Mouse (Mus musculus) heart, adult 2 months (tissue): ENCODE results near the gene Zc3h10. TPM values are rescaled to one million over a fixed set of nuclear protein-coding genes. Genes with fewer than 3 reads are reported as not detected.

Source experiments
- DNase-seq, 2 experiments: peaks; one replicate each; pipeline ENCODE4 v3.0.0; 2021
- H3K27ac ChIP-seq: fragments of 200-600 bp; 2 replicates; pipeline ENCODE4 v1.8.1; 2022
- H3K27me3 ChIP-seq: fragments of 200-500 bp; 2 replicates; pipeline ENCODE4 v1.6.1; 2012; ENCODE audit warnings: mild to moderate bottlenecking, low read length, inconsistent platforms, mixed read lengths; ENCODE audit not compliant: control insufficient read depth, insufficient read depth
- H3K36me3 ChIP-seq: fragments of 200-500 bp; 2 replicates; pipeline ENCODE4 v1.6.1; 2012; ENCODE audit warnings: low read length, inconsistent platforms; ENCODE audit not compliant: control insufficient read depth, insufficient read depth
- H3K4me1 ChIP-seq: fragments of 200-500 bp; 2 replicates; pipeline ENCODE4 v1.6.1; 2011; ENCODE audit warnings: low read length; ENCODE audit not compliant: control insufficient read depth, insufficient read depth
- H3K4me3 ChIP-seq: fragments of 200-600 bp; 2 replicates; pipeline ENCODE4 v1.8.1; 2022
- H3K79me2 ChIP-seq: fragments of 200-500 bp; replicated peaks from 2 replicates; pipeline ENCODE4 v1.6.1; 2012; ENCODE audit warnings: mild to moderate bottlenecking, inconsistent platforms, low read length, moderate library complexity, mixed read lengths; ENCODE audit not compliant: control insufficient read depth, insufficient read depth
- H3K9ac ChIP-seq: fragments of 200-500 bp; 2 replicates; pipeline ENCODE4 v1.6.1; 2012; ENCODE audit warnings: low read depth, mild to moderate bottlenecking, control low read depth, inconsistent platforms, low read length, mixed read lengths
- CTCF ChIP-seq: fragments of 200-600 bp; IDR thresholded peaks from 2 replicates; pipeline ENCODE4 v1.8.1; 2022; ENCODE audit warnings: antibody characterized with exemption, mild to moderate bottlenecking, moderate library complexity
- EP300 ChIP-seq: fragments of 200-500 bp; IDR thresholded peaks from 2 replicates; pipeline ENCODE4 v1.6.1; 2011; ENCODE audit warnings: low read depth, low read length, control low read depth; ENCODE audit not compliant: insufficient read depth
- POLR2A ChIP-seq: fragments of 200-500 bp; IDR thresholded peaks from 2 replicates; pipeline ENCODE4 v1.6.1; 2011; ENCODE audit warnings: mild to moderate bottlenecking, low read depth, low read length, control low read depth; ENCODE audit not compliant: insufficient read depth
- WGBS: fragments of 180-500 bp; shearing (Covaris S2); methylation state at CpG from one replicate; pipeline ENCODE4 v1.1.7; 2018; 5-methylcytosine and 5-hydroxymethylcytosine counted together
- intact Hi-C: fragments of 180-260 bp; cut with DNase I; formaldehyde crosslinking; loops from one replicate; pipeline ENCODE4 v1.15.1; 2025
- polyA plus RNA-seq: library from polyadenylated mRNA; depleted of rRNA; stranded (reverse); fragments of >200 nt; gene quantifications from 2 replicates; pipeline ENCODE4 v1.2.3, GENCODE M21; 2012
- total RNA-seq, 2 experiments: library from RNA; stranded (reverse); gene quantifications; 2 replicates each; pipeline ENCODE4 v1.2.3; 2021

Zc3h10 gene
- total and polyA plus RNA-seq, 3 experiments, result 6.8 to 7.6 (median 7.5) TPM

- Histone ChIP-seq H3K4me3 (peak overlapping the region; percentile 71), H3K9ac (0 out of 2 replicates have a peak overlapping the region, but pooled peaks have one; percentile 20), H3K4me1 (no peaks in the 10 kb centered on the region), H3K79me2 (no peaks in the 10 kb centered on the region), H3K27me3 (no peaks in the 10 kb centered on the region), H3K27ac (no peak overlapping the region), H3K36me3 (no peaks in the 10 kb centered on the region)
- no peak for TF ChIP-seq POLR2A
- no peak for TF ChIP-seq EP300
- TF ChIP-seq CTCF, result no peak
- no peak for DNase-seq
- WGBS, result 12% methylated on average over 23 of the region's 23 CpGs
- intact Hi-C loops, result no loop called here
Observed at GRCm38 (mm10) chr10:128588775-128589463, 41.3 kb upstream of the Zc3h10 start.

GRCm38 (mm10) chr10:128588136-128588535 lies 40.6 kb upstream of the Zc3h10 start:
- TF ChIP-seq EP300 (no peak), POLR2A (no peak), CTCF (no peak)
- Histone ChIP-seq H3K27ac (no peak overlapping the region), H3K4me1 (no peaks in the 10 kb centered on the region), H3K27me3 (no peaks in the 10 kb centered on the region), H3K4me3 (no peak overlapping the region), H3K36me3 (no peaks in the 10 kb centered on the region), H3K9ac (no peak overlapping the region), H3K79me2 (no peaks in the 10 kb centered on the region)
- DNase-seq, result no peak
- intact Hi-C loops, result no loop called here
- WGBS, result 52% methylated on average over 1 of the region's 1 CpGs

GRCm38 (mm10) chr10:128587697-128588096 lies 40.1 kb upstream of the Zc3h10 start:
- no peak for DNase-seq
- 64% methylated on average over 8 of the region's 8 CpGs for WGBS
- no peak overlapping the region for H3K27ac ChIP-seq
- no peak overlapping the region for H3K9ac ChIP-seq
- H3K4me1 ChIP-seq, result no peaks in the 10 kb centered on the region
- intact Hi-C loops, result no loop called here
- no peaks in the 10 kb centered on the region for H3K27me3 ChIP-seq
- H3K79me2 ChIP-seq, result no peaks in the 10 kb centered on the region
- no peak overlapping the region for H3K4me3 ChIP-seq
- no peaks in the 10 kb centered on the region for H3K36me3 ChIP-seq
- TF ChIP-seq EP300, result no peak
- TF ChIP-seq POLR2A, result no peak
- TF ChIP-seq CTCF, result no peak

GRCm38 (mm10) chr10:128587120-128587519 lies 39.5 kb upstream of the Zc3h10 start:
- WGBS, result 68% methylated on average over 4 of the region's 4 CpGs

GRCm38 (mm10) chr10:128586546-128586945 lies 39.0 kb upstream of the Zc3h10 start:
- Histone ChIP-seq H3K4me1 (no peaks in the 10 kb centered on the region), H3K9ac (no peak overlapping the region), H3K4me3 (no peak overlapping the region), H3K27ac (no peak overlapping the region), H3K79me2 (no peaks in the 10 kb centered on the region), H3K36me3 (no peaks in the 10 kb centered on the region), H3K27me3 (no peaks in the 10 kb centered on the region)
- intact Hi-C loops, result no loop called here
- no peak for TF ChIP-seq CTCF
- no peak for TF ChIP-seq POLR2A
- TF ChIP-seq EP300, result no peak
- WGBS, result 30% methylated on average over 1 of the region's 1 CpGs
- no peak for DNase-seq

More at GRCm38 (mm10) chr10:128587120-128587519, 39.5 kb upstream of the Zc3h10 start:
- no peak overlapping the region for H3K4me3 ChIP-seq
- H3K79me2 ChIP-seq, result no peaks in the 10 kb centered on the region
- H3K4me1 ChIP-seq, result no peaks in the 10 kb centered on the region
- intact Hi-C loops, result no loop called here
- no peaks in the 10 kb centered on the region for H3K27me3 ChIP-seq
- H3K27ac ChIP-seq, result no peak overlapping the region
- TF ChIP-seq CTCF, result no peak
- TF ChIP-seq POLR2A, result no peak
- no peak for TF ChIP-seq EP300
- DNase-seq, result no peak
- H3K9ac ChIP-seq, result no peak overlapping the region
- H3K36me3 ChIP-seq, result no peaks in the 10 kb centered on the region

GRCm38 (mm10) chr10:128584386-128584785 lies 36.8 kb upstream of the Zc3h10 start:
- Histone ChIP-seq H3K36me3 (no peaks in the 10 kb centered on the region), H3K79me2 (no peaks in the 10 kb centered on the region), H3K4me1 (no peaks in the 10 kb centered on the region), H3K9ac (no peak overlapping the region), H3K4me3 (no peak overlapping the region), H3K27ac (no peak overlapping the region), H3K27me3 (no peaks in the 10 kb centered on the region)
- WGBS, result 39% methylated on average over 4 of the region's 4 CpGs
- no peak for DNase-seq
- intact Hi-C loops, result no loop called here
- no peak for TF ChIP-seq CTCF
- TF ChIP-seq POLR2A, result no peak
- no peak for TF ChIP-seq EP300
